Mouse (Mus musculus): ENCODE measurements around the gene Sowahb. TPM values are rescaled to one million over a fixed set of nuclear protein-coding genes. Genes with fewer than 3 reads are reported as not detected.

Sowahb gene
- polyA plus RNA-seq, 1 experiment from 2014 or later = 0.64 TPM

DNA sequence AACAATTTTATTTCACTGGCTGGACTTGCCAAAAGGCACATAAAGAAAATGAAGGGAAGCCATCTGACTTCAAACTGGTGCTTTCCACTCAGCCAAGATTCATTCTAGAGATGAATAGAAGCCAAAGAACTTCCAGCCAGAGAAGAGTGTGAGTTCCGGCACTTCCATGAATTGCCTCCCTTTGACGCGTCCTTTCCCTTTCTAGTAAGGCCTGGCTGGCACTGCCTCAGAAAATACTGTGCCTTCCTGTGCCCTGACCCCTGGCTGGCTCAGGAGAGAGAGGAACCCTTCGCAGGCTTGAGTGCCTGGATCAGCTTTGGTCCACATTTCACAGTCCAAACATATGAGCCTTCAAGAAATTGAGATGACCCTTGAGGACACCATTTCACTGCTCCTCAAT lies 2.8 kb downstream of the Sowahb start:
- 49% methylated on average over 4 of the region's 4 CpGs for WGBS
- Histone ChIP-seq H3K9ac (replicated peaks) (no peak overlapping the region), H3K27me3 (peaks cover 67% of the 10 kb centered on the region), H3K4me2 (no peak overlapping the region), H3K4me1 (replicated peaks) (peaks cover 36% of the 10 kb centered on the region), H3K27ac (no peak overlapping the region), H3K36me3 (no peaks in the 10 kb centered on the region), H3K9me3 (no peaks in the 10 kb centered on the region), H3K4me3 (replicated peaks) (no peak overlapping the region)
- ATAC-seq (ENCODE audit: insufficient number of reproducible peaks, insufficient read depth, low FRiP score, low TSS enrichment, low read depth) = no peak

DNA sequence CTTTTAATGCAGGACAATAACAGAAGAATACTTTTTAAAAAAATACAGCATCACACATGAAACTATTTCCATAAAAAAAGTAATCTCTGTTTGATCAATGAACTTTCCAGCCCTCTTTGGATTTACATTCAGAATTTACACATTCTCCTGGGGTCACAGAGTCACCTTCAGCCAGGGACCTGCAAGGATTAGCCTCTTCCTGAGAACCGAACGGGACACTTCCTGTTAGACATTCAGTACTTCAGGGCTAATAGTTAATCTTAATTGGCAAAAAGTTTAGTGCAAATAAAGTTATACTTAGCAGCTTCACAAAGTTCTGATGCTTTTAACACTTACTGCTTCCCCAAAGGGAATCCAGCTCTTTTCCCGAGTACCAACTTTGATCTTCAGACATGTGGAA lies 3.5 kb downstream of the Sowahb start:
- WGBS = 18% methylated on average over 3 of the region's 3 CpGs
- no peak overlapping the region for H3K4me3 ChIP-seq (replicated peaks)
- no peaks in the 10 kb centered on the region for H3K9me3 ChIP-seq
- peaks cover 40% of the 10 kb centered on the region for H3K4me1 ChIP-seq (replicated peaks)
- no peak overlapping the region for H3K4me2 ChIP-seq
- peaks cover 59% of the 10 kb centered on the region for H3K27me3 ChIP-seq
- H3K9ac ChIP-seq (replicated peaks) = no peak overlapping the region
- no peak for ATAC-seq (ENCODE audit: insufficient number of reproducible peaks, insufficient read depth, low FRiP score, low TSS enrichment, low read depth)
- no peaks in the 10 kb centered on the region for H3K36me3 ChIP-seq
- H3K27ac ChIP-seq = no peak overlapping the region

DNA sequence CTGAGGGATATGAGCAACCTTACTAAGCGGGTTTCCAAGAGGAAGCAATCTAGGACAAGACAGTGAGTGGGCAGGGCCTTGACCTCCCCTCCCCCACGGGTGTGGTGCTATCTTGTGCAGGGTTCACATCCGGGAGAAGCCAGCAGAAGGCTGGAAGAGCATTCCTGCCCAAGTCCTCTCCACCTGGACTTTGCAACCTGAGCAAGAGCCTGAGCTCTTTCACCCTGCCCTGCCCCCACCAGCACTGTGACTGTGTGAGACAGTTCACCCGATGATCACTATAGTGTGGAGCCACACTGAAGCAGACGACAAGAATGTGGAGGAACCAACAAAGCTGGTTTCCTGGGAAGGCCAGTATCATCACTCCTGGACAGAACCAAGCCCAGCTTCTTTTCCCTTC lies 4.7 kb downstream of the Sowahb start:
- H3K27ac ChIP-seq = no peak overlapping the region
- ATAC-seq (ENCODE audit: insufficient number of reproducible peaks, insufficient read depth, low FRiP score, low TSS enrichment, low read depth) = no peak
- H3K36me3 ChIP-seq = no peaks in the 10 kb centered on the region
- H3K4me3 ChIP-seq (replicated peaks) = no peak overlapping the region
- peaks cover 47% of the 10 kb centered on the region for H3K27me3 ChIP-seq
- H3K9ac ChIP-seq (replicated peaks) = no peak overlapping the region
- WGBS = 51% methylated on average over 5 of the region's 5 CpGs
- no peaks in the 10 kb centered on the region for H3K9me3 ChIP-seq
- H3K4me1 ChIP-seq (replicated peaks) = peaks cover 42% of the 10 kb centered on the region
- no peak overlapping the region for H3K4me2 ChIP-seq

DNA sequence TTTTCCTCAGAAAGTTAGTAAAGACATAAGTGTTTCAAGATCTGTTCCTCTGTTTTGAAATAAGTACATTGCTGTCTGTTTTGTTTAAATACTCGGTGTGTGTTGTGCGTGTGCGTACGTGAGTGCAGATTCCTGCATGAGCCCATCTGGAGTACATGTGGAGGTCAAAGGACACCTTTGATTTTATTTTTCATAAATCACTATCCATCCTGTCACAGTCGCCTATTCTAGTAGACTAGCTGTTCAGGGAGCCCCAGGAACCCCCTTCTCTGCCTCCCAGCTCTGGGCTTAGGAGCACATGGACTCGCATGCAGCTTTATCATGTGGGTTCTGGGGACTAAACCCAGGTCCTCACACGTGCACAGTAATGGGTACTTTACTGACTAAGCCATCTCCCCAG lies 8.6 kb downstream of the Sowahb start:
- no peaks in the 10 kb centered on the region for H3K36me3 ChIP-seq
- no peak overlapping the region for H3K27ac ChIP-seq
- WGBS = 46% methylated on average over 7 of the region's 7 CpGs
- H3K27me3 ChIP-seq = 0 out of 2 replicates have a peak, but pooled peaks cover 10% of the 10 kb centered on the region
- ATAC-seq (ENCODE audit: insufficient number of reproducible peaks, insufficient read depth, low FRiP score, low TSS enrichment, low read depth) = no peak
- H3K4me1 ChIP-seq (replicated peaks) = peaks cover 25% of the 10 kb centered on the region
- H3K4me2 ChIP-seq = no peak overlapping the region
- no peak overlapping the region for H3K9ac ChIP-seq (replicated peaks)
- H3K4me3 ChIP-seq (replicated peaks) = no peak overlapping the region
- H3K9me3 ChIP-seq = no peaks in the 10 kb centered on the region

DNA sequence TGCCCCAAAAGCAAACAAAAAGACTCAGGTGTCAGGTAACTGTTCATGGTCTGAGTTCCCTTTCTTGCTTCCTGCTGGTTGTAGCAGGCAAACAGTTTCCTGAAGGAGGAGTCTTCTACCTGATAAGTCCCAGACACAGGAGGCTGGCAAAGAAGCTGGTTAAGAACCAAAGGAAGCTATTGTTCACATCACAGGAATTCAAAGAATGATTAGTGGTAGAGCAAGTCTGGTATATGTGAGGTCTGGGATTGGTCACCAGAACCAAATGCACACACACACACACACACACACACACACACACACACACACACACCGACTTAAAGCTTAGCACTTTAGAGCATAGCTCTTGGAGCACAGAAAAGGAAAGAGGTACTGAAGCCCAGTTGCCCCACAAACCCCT lies 9.5 kb downstream of the Sowahb start:
- Histone ChIP-seq H3K4me1 (replicated peaks) (peaks cover 25% of the 10 kb centered on the region), H3K9ac (replicated peaks) (no peak overlapping the region), H3K9me3 (no peaks in the 10 kb centered on the region), H3K4me3 (replicated peaks) (no peak overlapping the region), H3K36me3 (no peaks in the 10 kb centered on the region), H3K27ac (no peak overlapping the region), H3K27me3 (0 out of 2 replicates have a peak, but pooled peaks cover 8% of the 10 kb centered on the region), H3K4me2 (no peak overlapping the region)
- no peak for ATAC-seq (ENCODE audit: insufficient number of reproducible peaks, insufficient read depth, low FRiP score, low TSS enrichment, low read depth)
- no CpG with 5 or more reads among the region's 1 CpGs for WGBS

DNA sequence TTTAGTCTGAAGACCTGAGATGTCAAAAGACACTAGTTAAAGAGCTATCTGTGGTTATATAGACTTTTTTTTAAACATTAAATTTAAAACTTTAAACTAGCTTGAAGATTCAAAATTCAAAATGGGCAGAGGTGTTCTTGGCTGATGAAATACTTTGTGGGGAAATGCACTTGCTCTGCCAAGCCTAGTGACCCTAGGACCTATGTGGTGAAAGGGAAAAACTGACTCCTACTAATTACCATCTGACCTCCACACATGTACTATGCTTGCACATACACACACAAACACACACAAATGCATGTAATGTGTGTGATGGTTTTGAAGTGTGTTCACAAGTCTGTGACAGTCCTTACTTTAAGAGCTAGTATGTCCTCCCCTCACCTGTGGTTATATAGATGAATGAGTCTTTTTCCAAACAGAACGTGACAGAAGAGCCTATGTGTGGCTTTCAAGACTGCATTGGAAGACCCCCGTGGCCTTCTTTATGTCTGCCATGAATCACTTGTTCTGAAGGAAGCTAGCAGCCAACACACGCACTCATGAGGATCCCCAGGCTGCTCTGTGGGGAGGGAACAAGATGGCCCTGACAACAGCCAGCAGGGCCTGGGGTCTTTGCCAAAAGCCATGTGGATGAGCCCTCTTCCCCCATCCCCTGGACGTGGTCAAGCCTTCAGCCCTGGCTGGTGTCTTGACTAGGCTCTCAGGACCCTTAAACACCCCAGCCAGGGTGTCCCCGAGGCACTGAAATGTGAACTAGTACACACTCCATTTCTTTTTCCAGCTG lies 11.5 kb downstream of the Sowahb start:
- 66% methylated on average over 5 of the region's 5 CpGs for WGBS
- H3K9ac ChIP-seq (replicated peaks) = no peak overlapping the region
- H3K27me3 ChIP-seq = no peaks in the 10 kb centered on the region
- no peaks in the 10 kb centered on the region for H3K36me3 ChIP-seq
- no peak overlapping the region for H3K27ac ChIP-seq
- no peak overlapping the region for H3K4me3 ChIP-seq (replicated peaks)
- H3K9me3 ChIP-seq = no peaks in the 10 kb centered on the region
- no peak for ATAC-seq (ENCODE audit: insufficient number of reproducible peaks, insufficient read depth, low FRiP score, low TSS enrichment, low read depth)
- no peak overlapping the region for H3K4me2 ChIP-seq
- H3K4me1 ChIP-seq (replicated peaks) = peaks cover 21% of the 10 kb centered on the region

DNA sequence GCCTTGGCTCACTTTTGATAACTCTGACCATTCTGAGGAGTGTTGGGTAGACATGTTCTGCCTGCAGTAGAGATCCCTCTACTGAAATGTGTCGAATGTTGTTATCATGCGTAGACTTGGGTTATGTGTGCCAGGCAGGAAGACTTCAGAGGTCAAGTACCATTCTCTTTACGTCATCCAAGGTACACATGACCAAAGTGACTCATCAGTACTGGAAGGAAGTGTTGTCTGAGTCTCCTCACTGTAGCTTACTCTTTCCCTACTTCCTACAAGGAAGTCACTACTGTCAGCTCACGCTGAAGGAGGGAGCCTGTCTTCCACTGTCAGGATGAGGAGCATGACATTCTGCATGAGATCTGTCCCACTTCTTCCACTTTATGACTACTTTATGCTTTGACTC lies 12.2 kb downstream of the Sowahb start:
- Histone ChIP-seq H3K4me2 (no peak overlapping the region), H3K27me3 (no peaks in the 10 kb centered on the region), H3K9ac (replicated peaks) (no peak overlapping the region), H3K36me3 (no peaks in the 10 kb centered on the region), H3K4me3 (replicated peaks) (no peak overlapping the region), H3K27ac (no peak overlapping the region), H3K9me3 (no peaks in the 10 kb centered on the region), H3K4me1 (replicated peaks) (peaks cover 14% of the 10 kb centered on the region)
- no peak for ATAC-seq (ENCODE audit: insufficient number of reproducible peaks, insufficient read depth, low FRiP score, low TSS enrichment, low read depth)
- 84% methylated on average over 4 of the region's 4 CpGs for WGBS

DNA sequence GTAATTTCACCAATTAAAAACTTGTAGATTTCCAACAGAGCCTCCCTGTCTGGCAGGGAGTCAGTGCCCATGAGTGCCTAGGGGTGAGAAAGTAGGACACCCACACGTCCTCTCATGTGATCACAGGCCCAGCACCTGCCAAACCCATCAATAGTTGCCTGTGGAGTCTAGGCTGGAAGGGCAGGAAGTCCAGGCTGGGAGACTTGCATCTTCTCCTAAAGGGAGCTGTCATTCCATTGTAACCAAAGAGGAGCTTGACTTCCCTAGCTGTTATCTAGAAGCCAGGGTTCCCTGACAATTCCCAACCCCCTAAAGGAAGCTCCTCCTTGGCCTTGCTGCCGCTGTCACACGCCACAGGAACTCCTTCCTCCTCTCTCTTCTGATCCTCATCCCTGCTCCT lies 14.0 kb downstream of the Sowahb start:
- no peak overlapping the region for H3K27ac ChIP-seq
- no peak overlapping the region for H3K4me3 ChIP-seq (replicated peaks)
- no peak for ATAC-seq (ENCODE audit: insufficient number of reproducible peaks, insufficient read depth, low FRiP score, low TSS enrichment, low read depth)
- H3K36me3 ChIP-seq = no peaks in the 10 kb centered on the region
- H3K4me1 ChIP-seq (replicated peaks) = peaks cover 17% of the 10 kb centered on the region
- no peak overlapping the region for H3K4me2 ChIP-seq
- WGBS = 57% methylated on average over 3 of the region's 3 CpGs
- H3K9me3 ChIP-seq = no peaks in the 10 kb centered on the region
- H3K9ac ChIP-seq (replicated peaks) = no peak overlapping the region
- no peaks in the 10 kb centered on the region for H3K27me3 ChIP-seq

DNA sequence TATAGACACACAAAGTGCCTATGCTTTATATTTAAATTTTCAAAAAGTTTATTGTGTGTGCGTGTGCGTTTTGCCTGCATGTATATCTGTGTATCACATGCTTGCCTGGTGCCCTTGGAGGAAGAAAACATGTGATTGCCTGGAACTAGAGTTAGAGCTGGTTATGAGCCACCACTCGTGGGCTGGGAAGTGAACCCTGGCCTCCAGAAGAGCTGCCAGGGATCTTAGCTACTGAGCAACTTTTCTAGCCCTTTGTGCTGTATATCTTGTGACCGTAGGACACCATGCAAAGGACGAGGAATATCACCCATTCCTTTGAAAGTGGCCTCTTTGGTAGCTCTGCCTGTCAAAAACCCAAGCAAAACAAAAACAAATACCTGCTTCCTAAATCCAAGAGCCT lies 14.4 kb downstream of the Sowahb start:
- H3K27me3 ChIP-seq = no peaks in the 10 kb centered on the region
- ATAC-seq (ENCODE audit: insufficient number of reproducible peaks, insufficient read depth, low FRiP score, low TSS enrichment, low read depth) = no peak
- no peaks in the 10 kb centered on the region for H3K36me3 ChIP-seq
- H3K4me3 ChIP-seq (replicated peaks) = no peak overlapping the region
- H3K9me3 ChIP-seq = no peaks in the 10 kb centered on the region
- H3K9ac ChIP-seq (replicated peaks) = no peak overlapping the region
- no peak overlapping the region for H3K27ac ChIP-seq
- H3K4me1 ChIP-seq (replicated peaks) = peaks cover 17% of the 10 kb centered on the region
- no peak overlapping the region for H3K4me2 ChIP-seq
- 83% methylated on average over 5 of the region's 5 CpGs for WGBS

DNA sequence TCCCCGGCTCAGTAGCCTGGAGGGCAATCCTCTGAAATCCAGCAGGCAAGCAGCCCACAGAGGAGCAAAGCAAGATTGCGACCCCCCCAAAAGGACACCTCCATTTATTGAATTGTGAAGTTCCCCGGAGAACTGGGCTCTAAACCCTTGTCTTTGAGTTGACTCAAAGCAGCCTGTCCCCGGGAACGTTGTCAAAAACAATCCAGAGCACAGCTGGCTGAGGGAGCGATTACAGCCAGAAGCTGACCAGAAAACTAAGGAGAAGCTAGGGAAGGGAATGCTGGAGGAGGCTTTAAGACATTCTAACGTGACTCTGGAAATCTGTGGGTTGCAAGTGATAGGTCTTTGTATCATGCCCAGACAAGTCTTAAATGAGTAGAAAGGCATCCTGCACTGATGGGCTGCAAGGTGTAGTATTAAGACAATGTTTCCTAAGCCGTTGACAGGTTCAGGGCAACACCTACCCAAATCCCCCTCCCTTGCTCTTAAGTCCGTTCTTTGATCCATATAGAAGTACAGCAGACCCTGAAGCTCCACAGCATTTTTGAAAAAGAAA lies 17.6 kb downstream of the Sowahb start:
- peak overlapping the region; percentile 41; the same call in 1 of the 2 replicates for H3K27ac ChIP-seq
- no peaks in the 10 kb centered on the region for H3K9me3 ChIP-seq
- H3K9ac ChIP-seq (replicated peaks) = no peak overlapping the region
- no peak for ATAC-seq (ENCODE audit: insufficient number of reproducible peaks, insufficient read depth, low FRiP score, low TSS enrichment, low read depth)
- H3K27me3 ChIP-seq = no peaks in the 10 kb centered on the region
- 35% methylated on average over 9 of the region's 9 CpGs for WGBS
- H3K36me3 ChIP-seq = no peaks in the 10 kb centered on the region
- H3K4me2 ChIP-seq = peak overlapping the region; percentile 10; the same call in 1 of the 2 replicates
- H3K4me1 ChIP-seq (replicated peaks) = peaks cover 34% of the 10 kb centered on the region
- no peak overlapping the region for H3K4me3 ChIP-seq (replicated peaks)

DNA sequence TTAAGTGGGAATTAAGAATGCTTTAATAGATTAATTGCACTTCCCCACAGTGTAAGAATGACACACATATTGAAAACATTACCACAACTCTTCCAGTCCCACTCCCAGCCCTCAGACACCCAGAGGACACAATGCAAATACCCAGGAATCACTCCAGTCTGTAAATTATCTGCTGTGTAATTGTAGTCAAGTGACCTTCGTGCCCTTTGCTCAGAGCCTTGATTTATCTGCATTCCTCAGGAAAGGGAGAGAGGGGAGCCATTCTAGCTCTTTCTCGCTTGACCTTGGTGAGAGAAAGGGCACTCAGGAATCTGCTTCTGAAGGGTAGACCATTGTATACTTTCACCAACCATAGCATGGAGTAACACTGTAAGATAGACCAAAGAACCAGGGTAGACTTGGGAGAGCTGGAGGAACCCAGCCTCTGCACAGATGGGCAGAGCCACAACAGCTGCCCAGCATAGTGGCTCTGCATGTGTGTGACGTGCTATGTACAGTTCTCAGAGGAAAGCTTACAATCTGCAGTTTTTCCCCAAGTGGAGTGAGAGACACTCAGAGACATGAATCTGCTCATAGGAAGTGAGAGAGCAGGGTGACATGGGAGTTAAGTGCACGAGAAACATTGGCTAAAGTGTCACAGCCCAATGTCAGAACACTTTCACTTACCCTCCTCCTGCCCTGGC lies 18.2 kb downstream of the Sowahb start:
- WGBS = 25% methylated on average over 4 of the region's 4 CpGs
- peak; percentile 24; the same call in 1 of the 2 replicates for ATAC-seq (ENCODE audit: insufficient number of reproducible peaks, insufficient read depth, low FRiP score, low TSS enrichment, low read depth)
- H3K9me3 ChIP-seq = no peaks in the 10 kb centered on the region
- H3K4me2 ChIP-seq = 0 out of 2 replicates have a peak overlapping the region, but pooled peaks have one; percentile 10
- no peaks in the 10 kb centered on the region for H3K36me3 ChIP-seq
- peak overlapping the region; percentile 41; the same call in 1 of the 2 replicates for H3K27ac ChIP-seq
- H3K4me1 ChIP-seq (replicated peaks) = peaks cover 37% of the 10 kb centered on the region
- H3K27me3 ChIP-seq = no peaks in the 10 kb centered on the region
- H3K9ac ChIP-seq (replicated peaks) = no peak overlapping the region
- no peak overlapping the region for H3K4me3 ChIP-seq (replicated peaks)
